Mouse (Mus musculus): ENCODE data around the gene Nfib.

Gene Nfib

GRCm38 (mm10) chr4:82540466-82540990, 165.0 kb downstream of the Nfib start:
- no peak for DNase-seq (ENCODE audit: low spot score)

- DNase-seq (ENCODE audit: low spot score): no peak
Observed at GRCm38 (mm10) chr4:82540048-82540410, 165.5 kb downstream of the Nfib start.

GRCm38 (mm10) chr4:82539406-82540047, 166.0 kb downstream of the Nfib start:
- DNase-seq (ENCODE audit: low spot score): no peak

- DNase-seq (ENCODE audit: low spot score): no peak
Observed at GRCm38 (mm10) chr4:82538815-82539214, 166.7 kb downstream of the Nfib start.

- no peak for DNase-seq (ENCODE audit: low spot score)
Observed at GRCm38 (mm10) chr4:82538069-82538811, 167.3 kb downstream of the Nfib start.

GRCm38 (mm10) chr4:82537279-82537967, 168.1 kb downstream of the Nfib start:
- no peak for DNase-seq (ENCODE audit: low spot score)

- no peak for DNase-seq (ENCODE audit: low spot score)
Observed at GRCm38 (mm10) chr4:82536435-82537278, 168.9 kb downstream of the Nfib start.

- no peak for DNase-seq (ENCODE audit: low spot score)
Observed at GRCm38 (mm10) chr4:82535606-82536434, 169.7 kb downstream of the Nfib start.

GRCm38 (mm10) chr4:82533231-82533630, 172.3 kb downstream of the Nfib start:
- no peak for DNase-seq (ENCODE audit: low spot score)

- no peak for DNase-seq (ENCODE audit: low spot score)
Observed at GRCm38 (mm10) chr4:82532443-82533191, 172.9 kb downstream of the Nfib start.

- DNase-seq (ENCODE audit: low spot score): no peak
Observed at GRCm38 (mm10) chr4:82531977-82532376, 173.6 kb downstream of the Nfib start.

- DNase-seq (ENCODE audit: low spot score): peak; percentile 51
Observed at GRCm38 (mm10) chr4:82530875-82531353, 174.6 kb downstream of the Nfib start.

GRCm38 (mm10) chr4:82528978-82529377, 176.6 kb downstream of the Nfib start:
- no peak for DNase-seq (ENCODE audit: low spot score)

GRCm38 (mm10) chr4:82519935-82520334, 185.6 kb downstream of the Nfib start:
- DNase-seq (ENCODE audit: low spot score): no peak

GRCm38 (mm10) chr4:82518132-82518531, 187.4 kb downstream of the Nfib start:
- DNase-seq (ENCODE audit: low spot score): no peak

GRCm38 (mm10) chr4:82517311-82517710, 188.2 kb downstream of the Nfib start:
- no peak for DNase-seq (ENCODE audit: low spot score)

GRCm38 (mm10) chr4:82516211-82516795, 189.2 kb downstream of the Nfib start:
- no peak for DNase-seq (ENCODE audit: low spot score)

GRCm38 (mm10) chr4:82514921-82515320, 190.6 kb downstream of the Nfib start:
- no peak for DNase-seq (ENCODE audit: low spot score)

- no peak for DNase-seq (ENCODE audit: low spot score)
Observed at GRCm38 (mm10) chr4:82514373-82514772, 191.2 kb downstream of the Nfib start.

GRCm38 (mm10) chr4:82513426-82513750, 192.2 kb downstream of the Nfib start:
- no peak for DNase-seq (ENCODE audit: low spot score)

All from testis, postnatal 14 days (tissue).